23 mouse cellular contexts compared by ENCODE assay signal in genomic region chr11:75343096-75343495, GRCm38 (mm10).
"Had no signal": no experiment of that assay in that cellular context is flagged by ENCODE, and none has a peak within 500 bp of the region (broad histone marks: within the 10 kb centered on the region; RNA-seq: fewer than 3 reads in every experiment).

No protein-coding gene starts in this region.

- H3K4me2 ChIP-seq: forebrain, embryonic 15.5 days; heart, embryonic 11.5 days; heart, embryonic 13.5 days; heart, embryonic 15.5 days; hindbrain, embryonic 13.5 days; hindbrain, embryonic 15.5 days; kidney, embryonic 15.5 days; limb, embryonic 13.5 days; limb, embryonic 15.5 days had no signal

- DNase-seq: forebrain, postnatal 0 days; gastrocnemius, postnatal 14 days; gastrocnemius, postnatal 36 days; heart, adult 18-20 months; kidney, adult 11 months; kidney, adult 2 months; kidney, adult 9 months; kidney, postnatal 14 days; kidney, postnatal 36 days; layer of hippocampus, adult 9-11 months; layer of hippocampus, postnatal 36 days; left cerebral cortex, postnatal 4 days had no signal

- H3K9me3 ChIP-seq: forebrain, embryonic 15.5 days; heart, embryonic 13.5 days; heart, embryonic 15.5 days; hindbrain, embryonic 13.5 days; hindbrain, embryonic 15.5 days; kidney, embryonic 15.5 days; limb, embryonic 13.5 days; limb, embryonic 15.5 days had no signal

- H3K9ac ChIP-seq: forebrain, embryonic 15.5 days; forebrain, postnatal 0 days; heart, embryonic 13.5 days; heart, embryonic 15.5 days; hindbrain, embryonic 13.5 days; hindbrain, embryonic 15.5 days; kidney, embryonic 15.5 days; limb, embryonic 13.5 days; limb, embryonic 15.5 days had no signal

- H3K27me3 ChIP-seq: forebrain, embryonic 15.5 days; heart, embryonic 13.5 days; heart, embryonic 15.5 days; hindbrain, embryonic 13.5 days; hindbrain, embryonic 15.5 days; kidney, embryonic 15.5 days; limb, embryonic 13.5 days; limb, embryonic 15.5 days had no signal

- ATAC-seq: forebrain, embryonic 15.5 days; forebrain, postnatal 0 days; hindbrain, postnatal 0 days; intestine, embryonic 16.5 days had no signal

- H3K27ac ChIP-seq: forebrain, embryonic 15.5 days; heart, embryonic 13.5 days; heart, embryonic 15.5 days; hindbrain, embryonic 13.5 days; hindbrain, embryonic 15.5 days; hindbrain, postnatal 0 days; kidney, embryonic 15.5 days; limb, embryonic 13.5 days; limb, embryonic 15.5 days had no signal

- H3K4me3 ChIP-seq: forebrain, embryonic 15.5 days; heart, embryonic 13.5 days; heart, embryonic 15.5 days; hindbrain, embryonic 13.5 days; hindbrain, embryonic 15.5 days; kidney, embryonic 15.5 days; limb, embryonic 13.5 days; limb, embryonic 15.5 days had no signal
